8 mouse cellular contexts compared by ENCODE assay signal in genomic region chr9:51075780-51076179, GRCm38 (mm10). TPM values are rescaled to one million over a fixed set of nuclear protein-coding genes. Genes with fewer than 3 reads are reported as not detected.
A peak's percentile ranks its signal among the peaks of the same experiment; 100 is the strongest.
DNase-seq lines count a peak whose midpoint lies in the region; ATAC-seq and TF ChIP-seq lines count a peak whose summit lies in the region.
"Had no signal": no experiment of that assay in that cellular context is flagged by ENCODE, and none has a peak within 500 bp of the region (broad histone marks: within the 10 kb centered on the region; RNA-seq: fewer than 3 reads in every experiment).

No protein-coding gene starts in this region.

- peak overlapping the region; percentile 90 for H3K4me2 ChIP-seq in limb, embryonic 12.5 days
- H3K4me2 ChIP-seq in midbrain, embryonic 11.5 days: peak overlapping the region; percentile 77

- no peak overlapping the region for H3K27ac ChIP-seq in embryonic fibroblast, embryonic 13.5 days (ENCODE audit: insufficient read depth, low read length)
- H3K27ac ChIP-seq in hindbrain, embryonic 10.5 days: no peak overlapping the region
- peak overlapping the region; percentile 64 for H3K27ac ChIP-seq in limb, embryonic 12.5 days
- no peak overlapping the region for H3K27ac ChIP-seq in midbrain, embryonic 11.5 days (ENCODE audit: low read depth, low read length)

- DNase-seq in ES-CJ7 (ENCODE audit: low read depth, low spot score) (peak; percentile 11), ZHBTc4 (ENCODE audit: low read depth, low spot score) (peak; percentile 13)
- peak; percentile 10 for DNase-seq in hindbrain, embryonic 10.5 days (ENCODE audit: low spot score)
- peak; percentile 85 for DNase-seq in midbrain, embryonic 11.5 days (ENCODE audit: low spot score, missing footprints)
- no peak for DNase-seq in urinary bladder, postnatal 25 days (ENCODE audit: low spot score)

- no peaks in the 10 kb centered on the region; the same call in none of the 2 replicates for H3K27me3 ChIP-seq in hindbrain, embryonic 10.5 days (ENCODE audit: insufficient read depth, poor library complexity, severe bottlenecking)
- H3K27me3 ChIP-seq in limb, embryonic 12.5 days: no peaks in the 10 kb centered on the region
- no peaks in the 10 kb centered on the region for H3K27me3 ChIP-seq in midbrain, embryonic 11.5 days (ENCODE audit: control insufficient read depth, insufficient read depth, low read length)

- no peaks in the 10 kb centered on the region for H3K36me3 ChIP-seq in hindbrain, embryonic 10.5 days
- H3K36me3 ChIP-seq in limb, embryonic 12.5 days: no peaks in the 10 kb centered on the region
- no peaks in the 10 kb centered on the region for H3K36me3 ChIP-seq in midbrain, embryonic 11.5 days (ENCODE audit: control insufficient read depth, insufficient read depth, low read length)

- 26% methylated on average over 3 of the region's 3 CpGs for WGBS in hindbrain, embryonic 10.5 days
- WGBS in limb, embryonic 12.5 days: 11% methylated on average over 3 of the region's 3 CpGs
- WGBS in midbrain, embryonic 11.5 days: 26% methylated on average over 3 of the region's 3 CpGs

- peak overlapping the region; percentile 57 for H3K9ac ChIP-seq in limb, embryonic 12.5 days (replicated peaks)
- H3K9ac ChIP-seq in midbrain, embryonic 11.5 days (ENCODE audit: low read length): no peak overlapping the region; the same call in 1 of the 2 replicates

- H3K4me1 ChIP-seq in embryonic fibroblast, embryonic 13.5 days (ENCODE audit: control insufficient read depth, insufficient read depth, low read length): no peaks in the 10 kb centered on the region; the same call in 1 of the 2 replicates
- H3K4me1 ChIP-seq in hindbrain, embryonic 10.5 days (replicated peaks): peaks cover 20% of the 10 kb centered on the region
- H3K4me1 ChIP-seq in limb, embryonic 12.5 days (replicated peaks): peaks cover 26% of the 10 kb centered on the region
- H3K4me1 ChIP-seq in midbrain, embryonic 11.5 days (ENCODE audit: control insufficient read depth, insufficient read depth, low read length): peaks cover 12% of the 10 kb centered on the region

- TF ChIP-seq POLR2A in embryonic fibroblast, embryonic 13.5 days (IDR thresholded peaks at IDR 0.05; ENCODE audit: low read depth, low read length): no peak

- H3K4me3 ChIP-seq in embryonic fibroblast, embryonic 13.5 days (ENCODE audit: insufficient read depth, low read length): peak overlapping the region; percentile 81
- H3K4me3 ChIP-seq in hindbrain, embryonic 10.5 days: peak overlapping the region; percentile 57
- peak overlapping the region; percentile 52 for H3K4me3 ChIP-seq in limb, embryonic 12.5 days (replicated peaks)
- H3K4me3 ChIP-seq in midbrain, embryonic 11.5 days (ENCODE audit: low read depth, low read length): peak overlapping the region; percentile 27; the same call in 1 of the 2 replicates

- no peaks in the 10 kb centered on the region for H3K9me3 ChIP-seq in hindbrain, embryonic 10.5 days
- no peaks in the 10 kb centered on the region for H3K9me3 ChIP-seq in limb, embryonic 12.5 days
- no peaks in the 10 kb centered on the region for H3K9me3 ChIP-seq in midbrain, embryonic 11.5 days (ENCODE audit: control insufficient read depth, low read length)

- TF ChIP-seq CTCF in embryonic fibroblast, embryonic 13.5 days (IDR thresholded peaks at IDR 0.05; ENCODE audit: borderline replicate concordance, insufficient read depth, low read length): no peak

- ATAC-seq in limb, embryonic 12.5 days (ENCODE audit: insufficient number of reproducible peaks, insufficient read depth, low FRiP score, low TSS enrichment, low read depth): no peak
- ATAC-seq in midbrain, embryonic 11.5 days (ENCODE audit: low FRiP score): 0 out of 2 replicates have a peak, but pooled peaks have one; percentile 24

RNA-seq across cellular contexts. Expression of gene Layn, which starts 1.1 kb away (rescaled TPM):
- 32.1 and 48.7 TPM in 2 replicates for polyA plus RNA-seq in embryonic fibroblast, embryonic 13.5 days (2011; ENCODE audit: insufficient read length, low read depth, missing spikeins)
- polyA plus RNA-seq in hindbrain, embryonic 10.5 days (2016; fragmentation: Nextera tagmentation; extraction: Ambion mirVana): 0.98 and 1.2 TPM in 2 replicates
- 6.7 and 7.4 TPM in 2 replicates for polyA plus RNA-seq in limb, embryonic 12.5 days (2016; fragmentation: Nextera tagmentation; extraction: Ambion mirVana)
- 1.6 and 2.1 TPM in 2 replicates for polyA plus RNA-seq in midbrain, embryonic 11.5 days (2014; fragmentation: Nextera tagmentation; extraction: Ambion mirVana)

RNA-seq across cellular contexts. Expression of gene Btg4, which starts 15.1 kb away (rescaled TPM):
- not detected in 2 replicates for polyA plus RNA-seq in embryonic fibroblast, embryonic 13.5 days (2011; ENCODE audit: insufficient read length, low read depth, missing spikeins)
- polyA plus RNA-seq in hindbrain, embryonic 10.5 days (2016; fragmentation: Nextera tagmentation; extraction: Ambion mirVana): not detected in 2 replicates
- polyA plus RNA-seq in limb, embryonic 12.5 days (2016; fragmentation: Nextera tagmentation; extraction: Ambion mirVana): not detected in 2 replicates
- polyA plus RNA-seq in midbrain, embryonic 11.5 days (2014; fragmentation: Nextera tagmentation; extraction: Ambion mirVana): not detected in 2 replicates
- polyA plus RNA-seq: large intestine, adult 2 months had no signal

RNA-seq across cellular contexts. Expression of gene 4833427G06Rik, which starts 26.1 kb away (rescaled TPM):
- 4.3 and 5.8 TPM in 2 replicates for polyA plus RNA-seq in embryonic fibroblast, embryonic 13.5 days (2011; ENCODE audit: insufficient read length, low read depth, missing spikeins)
- 0.45 and 2.1 TPM in 2 replicates for polyA plus RNA-seq in hindbrain, embryonic 10.5 days (2016; fragmentation: Nextera tagmentation; extraction: Ambion mirVana)
- polyA plus RNA-seq in limb, embryonic 12.5 days (2016; fragmentation: Nextera tagmentation; extraction: Ambion mirVana): not detected in 2 replicates
- polyA plus RNA-seq in midbrain, embryonic 11.5 days (2014; fragmentation: Nextera tagmentation; extraction: Ambion mirVana): not detected in 2 replicates
- polyA plus RNA-seq: large intestine, adult 2 months had no signal

Comparison
In these comparisons a context has a peak if more than half of its experiments do, and no peak if none do; other contexts are left out.
1. H3K4me3 ChIP-seq: peak in every context shown above with its lines; median percentile 81 in embryonic fibroblast, embryonic 13.5 days; 57 in hindbrain, embryonic 10.5 days; 52 in limb, embryonic 12.5 days; 27 in midbrain, embryonic 11.5 days.